Mouse (Mus musculus) bone marrow, adult 2 months (tissue): ENCODE results near the gene Wdr20.

Experiments used
- CTCF ChIP-seq: fragments of 200-500 bp; IDR thresholded peaks from 2 replicates; pipeline ENCODE4 v1.5.1; 2011; ENCODE audit warnings: low read length, control low read depth; ENCODE audit not compliant: control insufficient read depth, insufficient read depth
- POLR2A ChIP-seq: fragments of 200-500 bp; IDR thresholded peaks from 2 replicates; pipeline ENCODE4 v1.6.1; 2011; ENCODE audit warnings: low read depth, mild to moderate bottlenecking, control low read depth, low read length, borderline replicate concordance; ENCODE audit not compliant: control insufficient read depth

GRCm38 (mm10) chr12:110828908-110829307 lies 91.2 kb downstream of the Wdr20 start:
- TF ChIP-seq POLR2A (no peak), CTCF (no peak)
